Mouse (Mus musculus) large intestine, adult 2 months (tissue): ENCODE measurements around the gene Gm28372. TPM values are rescaled to one million over a fixed set of nuclear protein-coding genes. Genes with fewer than 3 reads are reported as not detected.
"Not testable (repeated sequence)": the region's sequence is repeated elsewhere in the genome, so short reads cannot be mapped to it uniquely, and the experiment has no call there.

Source experiments
- DNase-seq: peaks from one replicate; pipeline ENCODE4 v3.0.0-alpha.2; 2012; ENCODE audit warnings: low read depth, low spot score
- WGBS: fragments of 180-500 bp; shearing (Covaris S2); methylation state at CpG from one replicate; pipeline ENCODE4 v1.1.7; 2018; 5-methylcytosine and 5-hydroxymethylcytosine counted together
- polyA plus RNA-seq: library from polyadenylated mRNA; depleted of rRNA; stranded (reverse); fragments of >200 nt; gene quantifications from 2 replicates; pipeline ENCODE4 v1.2.3, GENCODE M21; 2012; rRNA removed

Gene Gm28372
- polyA plus RNA-seq, result not detected in 2 replicates

- 88% methylated on average over 1 of the region's 1 CpGs for WGBS
- DNase-seq, result no peak
Observed at GRCm38 (mm10) chr2:130404939-130405338, at the start of gene Gm28372, which contains the start of gene 1700020A23Rik. TSS of gene Gm28372 (plus strand) at chr2:130405239. TSS of gene 1700020A23Rik (plus strand) at chr2:130405259.

GRCm38 (mm10) chr2:130357551-130357950 is 47.5 kb upstream of the Gm28372 start:
- DNase-seq, result no peak
- 87% methylated on average over 5 of the region's 5 CpGs for WGBS

- 18% methylated on average over 5 of the region's 5 CpGs for WGBS
- DNase-seq, result no peak
Observed at GRCm38 (mm10) chr2:130358852-130359251, 46.2 kb upstream of the Gm28372 start.

- WGBS, result 11% methylated on average over 14 of the region's 14 CpGs
- DNase-seq, result no peak
Observed at GRCm38 (mm10) chr2:130362511-130363026, 42.5 kb upstream of the Gm28372 start.

GRCm38 (mm10) chr2:130365211-130366094 is 39.6 kb upstream of the Gm28372 start:
- no peak for DNase-seq
- 17% methylated on average over 30 of the region's 30 CpGs for WGBS

GRCm38 (mm10) chr2:130367386-130367785 is 37.7 kb upstream of the Gm28372 start:
- 34% methylated on average over 4 of the region's 4 CpGs for whole genome bisulfite sequencing
- no peak for DNase-seq

GRCm38 (mm10) chr2:130373026-130373425 is 32.0 kb upstream of the Gm28372 start:
- 42% methylated on average over 1 of the region's 1 CpGs for WGBS
- DNase-seq, result not testable (repeated sequence)

GRCm38 (mm10) chr2:130374951-130375350 is 30.1 kb upstream of the Gm28372 start:
- no peak for DNase-seq
- WGBS, result 53% methylated on average over 4 of the region's 4 CpGs

GRCm38 (mm10) chr2:130383205-130383604 is 21.8 kb upstream of the Gm28372 start:
- WGBS, result 44% methylated on average over 3 of the region's 3 CpGs

GRCm38 (mm10) chr2:130383895-130384294 is 21.1 kb upstream of the Gm28372 start:
- no peak for DNase-seq

More at GRCm38 (mm10) chr2:130383205-130383604, 21.8 kb upstream of the Gm28372 start:
- DNase-seq, result no peak

GRCm38 (mm10) chr2:130386212-130386611 is 18.8 kb upstream of the Gm28372 start:
- 69% methylated on average over 1 of the region's 1 CpGs for WGBS

More at GRCm38 (mm10) chr2:130383895-130384294, 21.1 kb upstream of the Gm28372 start:
- 41% methylated on average over 6 of the region's 6 CpGs for WGBS

GRCm38 (mm10) chr2:130388796-130389195 is 16.2 kb upstream of the Gm28372 start:
- DNase-seq, result no peak

More at GRCm38 (mm10) chr2:130386212-130386611, 18.8 kb upstream of the Gm28372 start:
- DNase-seq, result no peak

GRCm38 (mm10) chr2:130390993-130391625 is 13.9 kb upstream of the Gm28372 start:
- no peak for DNase-seq
- 45% methylated on average over 11 of the region's 11 CpGs for WGBS

More at GRCm38 (mm10) chr2:130388796-130389195, 16.2 kb upstream of the Gm28372 start:
- 87% methylated on average over 2 of the region's 2 CpGs for WGBS

GRCm38 (mm10) chr2:130392836-130393235 is 12.2 kb upstream of the Gm28372 start:
- DNase-seq, result no peak
- WGBS, result 77% methylated on average over 3 of the region's 3 CpGs

GRCm38 (mm10) chr2:130395696-130396095 is 9.3 kb upstream of the Gm28372 start:
- DNase-seq, result no peak
- WGBS, result 91% methylated on average over 11 of the region's 11 CpGs

GRCm38 (mm10) chr2:130397186-130397985 is 7.7 kb upstream of the Gm28372 start, which contains the start of gene Cpxm1:
TSS of gene Cpxm1 (minus strand) at chr2:130397574.
- 3% methylated on average over 53 of the region's 53 CpGs for whole genome bisulfite sequencing
- DNase-seq, result no peak

GRCm38 (mm10) chr2:130398091-130398490 is 6.9 kb upstream of the Gm28372 start:
- no peak for DNase-seq
- 19% methylated on average over 14 of the region's 14 CpGs for WGBS

GRCm38 (mm10) chr2:130400046-130400445 is 5.0 kb upstream of the Gm28372 start:
- 87% methylated on average over 1 of the region's 1 CpGs for WGBS
- DNase-seq, result no peak

- no peak for DNase-seq
- WGBS, result 68% methylated on average over 4 of the region's 4 CpGs
Observed at GRCm38 (mm10) chr2:130401891-130402290, 3.1 kb upstream of the Gm28372 start.
